Mouse (Mus musculus) liver, adult 2 months (tissue): ENCODE data around the gene 4930550C14Rik. TPM values are rescaled to one million over a fixed set of nuclear protein-coding genes. Genes with fewer than 3 reads are reported as not detected.
A peak's percentile ranks its signal among the peaks of the same experiment; 100 is the strongest.

Experiments used
- DNase-seq: peaks from one replicate; pipeline ENCODE4 v3.0.0-alpha.2; 2011; ENCODE audit warnings: low read depth, low spot score; ENCODE audit errors: extremely low read depth
- H3K27ac ChIP-seq: fragments of 200-500 bp; replicated peaks from 2 replicates; pipeline ENCODE4 v1.5.1; 2012; ENCODE audit warnings: low read depth, mild to moderate bottlenecking, control low read depth, inconsistent platforms, low read length; ENCODE audit not compliant: insufficient read depth
- H3K27me3 ChIP-seq: fragments of 200-500 bp; 2 replicates; pipeline ENCODE4 v1.6.1; 2012; ENCODE audit warnings: mild to moderate bottlenecking, moderate library complexity, low read length, inconsistent platforms; ENCODE audit not compliant: control insufficient read depth, insufficient read depth
- H3K36me3 ChIP-seq: fragments of 200-500 bp; 2 replicates; pipeline ENCODE4 v1.6.1; 2012; ENCODE audit warnings: low read length, inconsistent platforms; ENCODE audit not compliant: control insufficient read depth, insufficient read depth
- H3K4me1 ChIP-seq: fragments of 200-500 bp; 2 replicates; pipeline ENCODE4 v1.6.1; 2011; ENCODE audit warnings: low read length; ENCODE audit not compliant: control insufficient read depth, insufficient read depth
- H3K4me3 ChIP-seq: fragments of 200-500 bp; 2 replicates; pipeline ENCODE4 v1.5.1; 2011; ENCODE audit warnings: low read depth, mild to moderate bottlenecking, control low read depth, low read length, moderate library complexity; ENCODE audit not compliant: insufficient read depth
- H3K79me2 ChIP-seq: fragments of 200-500 bp; 2 replicates; pipeline ENCODE4 v1.6.1; 2012; ENCODE audit warnings: inconsistent platforms, mild to moderate bottlenecking, low read length, moderate library complexity; ENCODE audit not compliant: control insufficient read depth, insufficient read depth
- H3K9ac ChIP-seq: fragments of 200-500 bp; 2 replicates; pipeline ENCODE4 v1.6.1; 2012; ENCODE audit warnings: low read depth, mild to moderate bottlenecking, control low read depth, inconsistent platforms, low read length
- CTCF ChIP-seq: fragments of 200-500 bp; IDR thresholded peaks from 2 replicates; pipeline ENCODE4 v1.5.1; 2011; ENCODE audit warnings: low read depth, low read length, control low read depth
- POLR2A ChIP-seq: fragments of 200-500 bp; IDR thresholded peaks from 2 replicates; pipeline ENCODE4 v1.6.1; 2011; ENCODE audit warnings: low read length, control low read depth; ENCODE audit not compliant: insufficient read depth; ENCODE audit errors: extremely low read depth
- WGBS: fragments of 180-500 bp; shearing (Covaris S2); methylation state at CpG from one replicate; pipeline ENCODE4 v1.1.7; 2018; 5-methylcytosine and 5-hydroxymethylcytosine counted together
- polyA plus RNA-seq: library from polyadenylated mRNA; depleted of rRNA; stranded (reverse); fragments of >200 nt; gene quantifications from 2 replicates; pipeline ENCODE4 v1.2.3, GENCODE M21; 2012
- total RNA-seq: library from RNA; depleted of rRNA; stranded (reverse); fragments of >200 nt; gene quantifications from 2 replicates; pipeline ENCODE4 v1.2.3, GENCODE M21; 2014

4930550C14Rik gene
- total and polyA plus RNA-seq, 2 experiments = 0.28 TPM; not detected in 1

- peaks cover 6% of the 10 kb centered on the region for H3K36me3 ChIP-seq
- no peak overlapping the region for H3K9ac ChIP-seq
- H3K27ac ChIP-seq = no peak overlapping the region
- no peaks in the 10 kb centered on the region for H3K27me3 ChIP-seq
- WGBS = 69% methylated on average over 2 of the region's 2 CpGs
- H3K79me2 ChIP-seq = peaks cover 11% of the 10 kb centered on the region; the same call in 1 of the 2 replicates
- no peak overlapping the region for H3K4me3 ChIP-seq
- peak; percentile 55 for DNase-seq
- H3K4me1 ChIP-seq = peaks cover 9% of the 10 kb centered on the region
- no peak for TF ChIP-seq CTCF
These were observed 14.7 kb upstream of the 4930550C14Rik start for GRCm38 (mm10) chr9:53387431-53387830.

GRCm38 (mm10) chr9:53389109-53389508 is 13.0 kb upstream of the 4930550C14Rik start:
- Histone ChIP-seq H3K27ac (peak overlapping the region; percentile 4), H3K27me3 (no peaks in the 10 kb centered on the region), H3K4me1 (peaks cover 8% of the 10 kb centered on the region), H3K79me2 (peaks cover 11% of the 10 kb centered on the region; the same call in 1 of the 2 replicates), H3K4me3 (no peak overlapping the region), H3K9ac (no peak overlapping the region), H3K36me3 (peaks cover 9% of the 10 kb centered on the region)
- TF ChIP-seq CTCF (no peak), POLR2A (no peak)
- WGBS = 82% methylated on average over 3 of the region's 3 CpGs
- DNase-seq = no peak

GRCm38 (mm10) chr9:53390136-53390535 is 12.0 kb upstream of the 4930550C14Rik start:
- peak; percentile 80 for DNase-seq
- Histone ChIP-seq H3K27me3 (no peaks in the 10 kb centered on the region), H3K79me2 (peaks cover 11% of the 10 kb centered on the region; the same call in 1 of the 2 replicates), H3K4me3 (no peak overlapping the region), H3K4me1 (peaks cover 8% of the 10 kb centered on the region), H3K27ac (peak overlapping the region; percentile 62), H3K9ac (0 out of 2 replicates have a peak overlapping the region, but pooled peaks have one; percentile 27), H3K36me3 (peaks cover 12% of the 10 kb centered on the region)
- WGBS = 40% methylated on average over 7 of the region's 7 CpGs
- TF ChIP-seq POLR2A (no peak), CTCF (no peak)

- Histone ChIP-seq H3K79me2 (no peaks in the 10 kb centered on the region), H3K4me3 (no peak overlapping the region), H3K9ac (no peak overlapping the region), H3K27ac (no peak overlapping the region), H3K27me3 (no peaks in the 10 kb centered on the region), H3K4me1 (no peaks in the 10 kb centered on the region), H3K36me3 (peaks cover 13% of the 10 kb centered on the region)
- TF ChIP-seq CTCF (no peak), POLR2A (no peak)
- 63% methylated on average over 13 of the region's 13 CpGs for WGBS
- no peak for DNase-seq
These were observed 4.3 kb upstream of the 4930550C14Rik start for GRCm38 (mm10) chr9:53397685-53398387.

GRCm38 (mm10) chr9:53398388-53398700 is 3.8 kb upstream of the 4930550C14Rik start:
- peak; percentile 58 for DNase-seq
- H3K79me2 ChIP-seq = no peaks in the 10 kb centered on the region
- H3K9ac ChIP-seq = no peak overlapping the region
- H3K4me3 ChIP-seq = no peak overlapping the region
- no peak overlapping the region for H3K27ac ChIP-seq
- H3K27me3 ChIP-seq = no peaks in the 10 kb centered on the region
- H3K36me3 ChIP-seq = peaks cover 11% of the 10 kb centered on the region
- H3K4me1 ChIP-seq = no peaks in the 10 kb centered on the region
- WGBS = 9% methylated on average over 5 of the region's 5 CpGs
- TF ChIP-seq POLR2A (no peak), CTCF (peak; percentile 77)

GRCm38 (mm10) chr9:53399537-53399936 is 2.6 kb upstream of the 4930550C14Rik start:
- H3K9ac ChIP-seq = no peak overlapping the region
- 97% methylated on average over 8 of the region's 8 CpGs for WGBS
- H3K4me3 ChIP-seq = no peak overlapping the region
- H3K36me3 ChIP-seq = peaks cover 9% of the 10 kb centered on the region
- no peak for DNase-seq
- TF ChIP-seq CTCF = no peak
- no peak for TF ChIP-seq POLR2A
- H3K4me1 ChIP-seq = no peaks in the 10 kb centered on the region
- no peaks in the 10 kb centered on the region for H3K79me2 ChIP-seq
- no peaks in the 10 kb centered on the region for H3K27me3 ChIP-seq
- no peak overlapping the region for H3K27ac ChIP-seq
